Mouse (Mus musculus) kidney, postnatal 0 days (tissue): ENCODE measurements around the gene Slc35b2. TPM values are rescaled to one million over a fixed set of nuclear protein-coding genes. Genes with fewer than 3 reads are reported as not detected.

Source experiments
- ATAC-seq: fragments of 200-750 bp; cut with Nextera tagmentation; replicated peaks from 2 replicates; pipeline ENCODE4 v1.8.0; 2017; ENCODE audit warnings: low read depth, moderate number of reproducible peaks, moderate TSS enrichment, moderate library complexity; ENCODE audit not compliant: low FRiP score
- DNase-seq: peaks from one replicate; pipeline ENCODE4 v3.0.0-alpha.2; 2016; ENCODE audit warnings: low spot score
- H3K27ac ChIP-seq: fragments of 300-500 bp; sonication (generic); 2 replicates; pipeline ENCODE4 v1.5.1; 2014; ENCODE audit warnings: mild to moderate bottlenecking
- H3K27me3 ChIP-seq: fragments of 300-500 bp; sonication (generic); 2 replicates; pipeline ENCODE4 v1.6.1; 2014; ENCODE audit warnings: low read length, mixed read lengths; ENCODE audit not compliant: insufficient read depth
- H3K36me3 ChIP-seq: fragments of 300-500 bp; sonication (generic); 2 replicates; pipeline ENCODE4 v1.6.1; 2014; ENCODE audit warnings: low read length, mixed read lengths; ENCODE audit not compliant: insufficient read depth
- H3K4me1 ChIP-seq: fragments of 300-500 bp; sonication (generic); replicated peaks from 2 replicates; pipeline ENCODE4 v1.6.1; 2014; ENCODE audit warnings: antibody characterized with exemption, low read length, mixed read lengths; ENCODE audit not compliant: insufficient read depth
- H3K4me2 ChIP-seq: fragments of 300-500 bp; sonication (generic); 2 replicates; pipeline ENCODE4 v1.6.1; 2014; ENCODE audit warnings: mild to moderate bottlenecking, low read length, moderate library complexity, mixed read lengths
- H3K4me3 ChIP-seq: fragments of 300-500 bp; sonication (generic); replicated peaks from 2 replicates; pipeline ENCODE4 v1.5.1; 2014; ENCODE audit warnings: low read depth, low read length
- H3K9ac ChIP-seq: fragments of 300-500 bp; sonication (generic); 2 replicates; pipeline ENCODE4 v1.6.1; 2014; ENCODE audit warnings: low read depth, low read length
- H3K9me3 ChIP-seq: fragments of 300-500 bp; sonication (generic); replicated peaks from 2 replicates; pipeline ENCODE4 v1.6.1; 2016; ENCODE audit warnings: low read length, inconsistent platforms, mixed read lengths
- CTCF ChIP-seq: IDR thresholded peaks from 2 replicates; pipeline ENCODE4 v1.5.1; 2016; ENCODE audit warnings: antibody characterized with exemption, low read depth, mild to moderate bottlenecking, moderate library complexity
- WGBS: fragments of 180-500 bp; shearing (Covaris S2); extraction: QIAGEN DNeasy Blood & Tissue Kit; methylation state at CpG from one replicate; pipeline ENCODE4 v1.1.7; 2014; 5-methylcytosine and 5-hydroxymethylcytosine counted together
- polyA plus RNA-seq: library from polyadenylated mRNA; unstranded; fragments of >200 nt; fragmentation: Nextera tagmentation; extraction: Ambion mirVana; gene quantifications from 2 replicates; pipeline ENCODE4 v1.2.1, GENCODE M21; 2015

Gene Slc35b2
- polyA plus RNA-seq, 1 experiment from 2014 or later, result 131 TPM

DNA sequence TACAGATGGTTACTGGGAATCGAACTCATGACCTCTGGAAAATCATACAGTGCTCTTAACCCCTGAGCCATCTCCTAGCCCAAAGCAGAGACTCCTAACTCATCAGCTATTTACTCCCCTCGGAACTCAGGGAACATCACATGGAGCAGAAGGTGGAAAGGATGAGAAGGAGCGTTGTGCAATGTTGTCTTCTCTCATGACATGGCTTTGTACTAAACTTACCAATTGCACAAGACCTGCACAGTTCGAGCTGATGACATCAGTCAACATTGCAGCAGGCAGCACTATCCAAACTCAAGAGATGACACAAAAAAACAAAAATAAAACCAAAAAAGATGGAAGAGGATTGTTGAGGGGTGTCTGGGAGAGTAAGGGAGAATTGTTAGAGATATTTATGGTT, 44.7 kb downstream of the Slc35b2 start:
- Histone ChIP-seq H3K4me3 (no peak overlapping the region), H3K27ac (no peak overlapping the region), H3K4me2 (no peak overlapping the region), H3K27me3 (no peaks in the 10 kb centered on the region), H3K4me1 (no peaks in the 10 kb centered on the region; the same call in 1 of the 2 replicates), H3K36me3 (no peaks in the 10 kb centered on the region), H3K9me3 (no peaks in the 10 kb centered on the region), H3K9ac (no peak overlapping the region)
- WGBS, result 89% methylated on average over 4 of the region's 4 CpGs
- ATAC-seq (no peak), DNase-seq (no peak)
- TF ChIP-seq CTCF, result no peak

DNA sequence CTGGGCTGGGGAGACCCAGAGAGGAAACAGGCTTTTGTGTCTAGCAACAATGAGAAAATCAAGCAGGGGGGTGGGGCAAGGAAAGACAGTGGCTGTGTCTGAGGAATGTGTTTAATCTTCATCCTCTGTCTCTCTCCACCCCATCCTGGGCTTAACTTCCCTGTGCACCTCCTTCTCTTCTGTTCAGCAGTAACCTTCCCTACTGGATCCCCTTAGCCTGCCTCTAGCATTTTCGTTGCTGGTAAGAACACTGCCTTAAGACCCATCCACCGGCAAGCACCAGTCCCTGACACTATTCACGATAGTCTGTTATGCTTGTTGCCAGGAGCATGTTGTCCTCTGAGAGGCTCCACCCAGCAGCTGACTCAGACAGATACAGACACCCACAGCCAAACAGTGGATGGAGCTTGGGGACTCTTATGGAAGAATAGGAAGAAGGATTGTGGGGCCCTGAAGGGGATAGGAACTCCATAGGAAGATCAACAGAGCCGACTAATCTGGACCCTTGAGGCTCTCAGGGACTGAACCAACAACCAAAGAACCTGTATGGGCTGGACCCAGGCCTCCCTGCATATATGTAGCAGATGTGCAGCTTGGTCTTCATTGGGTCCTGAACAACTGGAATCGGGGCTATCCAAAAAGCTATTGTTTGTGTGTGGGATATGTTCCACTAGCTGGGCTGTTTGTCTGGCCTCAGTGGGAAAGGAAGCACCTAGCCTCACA, 46.6 kb downstream of the Slc35b2 start:
- no peaks in the 10 kb centered on the region for H3K36me3 ChIP-seq
- H3K4me3 ChIP-seq, result no peak overlapping the region
- TF ChIP-seq CTCF, result no peak
- peak overlapping the region; percentile 39; the same call in 1 of the 2 replicates for H3K27ac ChIP-seq
- no peak overlapping the region for H3K9ac ChIP-seq
- H3K4me1 ChIP-seq, result no peaks in the 10 kb centered on the region; the same call in 1 of the 2 replicates
- no peaks in the 10 kb centered on the region for H3K9me3 ChIP-seq
- no peak for ATAC-seq
- no peak overlapping the region for H3K4me2 ChIP-seq
- peak; percentile 44 for DNase-seq
- 45% methylated on average over 5 of the region's 5 CpGs for WGBS
- no peaks in the 10 kb centered on the region for H3K27me3 ChIP-seq

DNA sequence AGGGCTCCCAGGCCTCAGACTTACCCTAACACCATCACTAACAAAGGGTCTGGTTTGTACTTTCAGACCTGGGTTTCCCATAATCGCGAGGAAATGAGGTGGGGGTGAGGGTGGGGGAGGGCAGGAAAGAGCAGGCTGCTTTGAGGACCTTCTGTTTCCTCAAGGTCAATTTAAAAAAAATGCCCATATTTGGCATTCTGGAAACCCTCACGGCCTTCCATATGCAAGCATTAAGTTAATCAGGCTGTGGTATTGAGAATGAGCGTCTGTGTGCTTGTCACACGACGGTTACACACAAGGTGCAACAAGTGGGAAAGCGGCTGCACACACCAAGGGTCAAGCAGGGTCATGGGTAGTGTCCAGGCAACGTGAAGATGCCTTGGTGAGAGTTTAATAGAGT, 48.3 kb downstream of the Slc35b2 start:
- TF ChIP-seq CTCF, result no peak
- Histone ChIP-seq H3K27me3 (no peaks in the 10 kb centered on the region), H3K4me2 (no peak overlapping the region), H3K27ac (no peak overlapping the region), H3K9ac (no peak overlapping the region), H3K36me3 (no peaks in the 10 kb centered on the region), H3K4me1 (no peaks in the 10 kb centered on the region; the same call in 1 of the 2 replicates), H3K4me3 (no peak overlapping the region), H3K9me3 (no peaks in the 10 kb centered on the region)
- no peak for ATAC-seq
- DNase-seq, result no peak
- WGBS, result 69% methylated on average over 8 of the region's 8 CpGs

DNA sequence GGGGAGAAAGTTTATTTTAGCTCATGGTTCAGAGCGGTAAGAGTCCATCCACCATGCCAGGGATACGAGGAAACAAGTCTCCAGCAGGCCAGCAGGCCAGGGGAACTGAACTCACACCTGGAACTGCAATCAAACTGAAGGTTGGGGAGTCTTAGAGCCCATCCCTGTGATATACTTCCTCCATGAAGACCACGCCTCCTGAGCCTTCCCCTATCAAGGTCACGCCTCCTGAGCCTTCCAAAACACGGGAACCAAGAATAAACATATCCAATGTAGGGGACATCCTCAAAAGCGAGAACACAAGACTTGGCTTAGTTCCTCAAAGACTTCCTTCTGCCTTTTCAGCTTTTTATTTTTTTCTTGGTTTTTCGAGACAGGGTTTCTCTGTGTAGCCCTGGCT, 49.2 kb downstream of the Slc35b2 start:
- TF ChIP-seq CTCF, result no peak
- Histone ChIP-seq H3K4me1 (no peaks in the 10 kb centered on the region; the same call in 1 of the 2 replicates), H3K27ac (no peak overlapping the region), H3K9me3 (no peaks in the 10 kb centered on the region), H3K9ac (no peak overlapping the region), H3K4me3 (no peak overlapping the region), H3K4me2 (no peak overlapping the region), H3K27me3 (no peaks in the 10 kb centered on the region), H3K36me3 (no peaks in the 10 kb centered on the region)
- ATAC-seq (no peak), DNase-seq (no peak)
- WGBS, result 80% methylated on average over 7 of the region's 7 CpGs

DNA sequence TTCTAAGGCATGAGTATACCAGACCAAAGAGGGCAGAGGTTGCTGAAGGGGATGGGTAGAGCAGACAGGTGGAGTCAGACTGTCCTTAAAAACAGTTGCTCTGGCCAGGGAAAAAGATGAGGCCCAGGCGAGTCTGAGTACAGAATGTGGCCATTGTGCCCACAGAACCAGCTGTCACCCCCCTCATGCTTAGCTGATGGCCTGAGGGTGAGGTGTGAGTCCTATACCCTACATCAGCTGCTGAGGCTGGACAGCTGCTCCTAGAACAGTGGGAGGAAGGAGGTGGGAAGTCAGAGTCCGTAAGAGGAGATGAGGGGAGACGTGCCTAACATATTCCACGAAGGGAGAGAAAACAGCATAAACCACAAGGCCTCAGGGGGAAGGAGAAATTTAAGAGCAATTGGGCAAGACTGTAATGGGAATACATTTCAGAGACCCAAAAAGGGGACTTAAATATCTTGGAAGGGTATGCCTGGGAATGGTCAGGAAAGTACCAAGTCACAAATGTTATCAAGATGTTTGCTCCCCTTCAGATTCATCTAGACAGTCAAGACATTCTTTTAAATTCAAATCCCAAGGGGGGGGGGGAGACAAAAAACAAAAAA, 52.5 kb downstream of the Slc35b2 start:
- H3K9ac ChIP-seq, result no peak overlapping the region
- H3K9me3 ChIP-seq, result no peaks in the 10 kb centered on the region
- no peak for DNase-seq
- peaks cover 17% of the 10 kb centered on the region for H3K4me1 ChIP-seq
- TF ChIP-seq CTCF, result no peak
- no peak for ATAC-seq
- no peak overlapping the region for H3K27ac ChIP-seq
- H3K36me3 ChIP-seq, result no peaks in the 10 kb centered on the region
- no peak overlapping the region for H3K4me3 ChIP-seq
- H3K4me2 ChIP-seq, result no peak overlapping the region
- 33% methylated on average over 4 of the region's 4 CpGs for WGBS
- H3K27me3 ChIP-seq, result no peaks in the 10 kb centered on the region

DNA sequence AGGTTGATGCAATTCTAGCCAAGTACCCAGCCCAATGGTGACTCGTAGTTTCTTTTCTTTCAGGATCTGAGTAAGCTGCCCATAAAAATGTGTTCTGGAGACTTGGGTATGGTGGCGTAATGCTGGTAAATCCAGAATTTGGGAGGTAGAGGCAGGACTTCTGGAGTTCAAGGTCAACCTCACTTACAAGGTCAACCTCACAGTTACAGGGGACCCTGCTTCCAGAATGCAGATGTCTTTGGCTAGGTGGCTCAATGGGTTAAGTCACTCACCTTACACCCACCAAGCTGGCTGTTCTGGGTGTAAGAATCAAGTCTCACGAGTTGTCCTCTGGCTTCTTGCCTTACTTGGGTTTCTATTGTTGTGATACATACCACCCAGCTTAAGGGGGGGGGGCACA, 53.0 kb downstream of the Slc35b2 start:
- H3K4me2 ChIP-seq, result no peak overlapping the region
- 78% methylated on average over 3 of the region's 3 CpGs for WGBS
- no peaks in the 10 kb centered on the region for H3K27me3 ChIP-seq
- peaks cover 17% of the 10 kb centered on the region for H3K4me1 ChIP-seq
- H3K9me3 ChIP-seq, result no peaks in the 10 kb centered on the region
- no peak for DNase-seq
- ATAC-seq, result no peak
- H3K36me3 ChIP-seq, result no peaks in the 10 kb centered on the region
- H3K27ac ChIP-seq, result no peak overlapping the region
- H3K4me3 ChIP-seq, result no peak overlapping the region
- no peak overlapping the region for H3K9ac ChIP-seq
- no peak for TF ChIP-seq CTCF

Other genes with a start within 250 kb of the Slc35b2 start
- 47.4 and 48.7 TPM in 2 replicates for gene Cdc5l, start 130.1 kb upstream of the Slc35b2 start, polyA plus RNA-seq
- 0.17 and 0.39 TPM in 2 replicates for gene Spats1, start 88.5 kb upstream of the Slc35b2 start, polyA plus RNA-seq
- gene Aars2, start 57.0 kb upstream of the Slc35b2 start, polyA plus RNA-seq, result 11.5 and 13.8 TPM in 2 replicates
- gene Tcte1, start 40.4 kb upstream of the Slc35b2 start, polyA plus RNA-seq, result 0.07 and 0.15 TPM in 2 replicates
- 1.5 and 1.8 TPM in 2 replicates for gene Tmem151b, start 14.2 kb upstream of the Slc35b2 start, polyA plus RNA-seq
- gene Nfkbie, start 8.2 kb upstream of the Slc35b2 start, polyA plus RNA-seq, result 4.8 and 5.1 TPM in 2 replicates
- gene Hsp90ab1, start 9.4 kb downstream of the Slc35b2 start, polyA plus RNA-seq, result 1,330 and 1,432 TPM in 2 replicates
- gene Slc29a1, start 35.7 kb downstream of the Slc35b2 start, polyA plus RNA-seq, result 93.6 and 101 TPM in 2 replicates
- 16.7 and 18.4 TPM in 2 replicates for gene Mymx, start 38.2 kb downstream of the Slc35b2 start, polyA plus RNA-seq
- gene Capn11, start 95.5 kb downstream of the Slc35b2 start, polyA plus RNA-seq, result 0.17 TPM in 1 of 2 replicates, not detected in the other
- 148 and 160 TPM in 2 replicates for gene Mrpl14, start 122.4 kb downstream of the Slc35b2 start, polyA plus RNA-seq
- gene Tmem63b, start 123.0 kb downstream of the Slc35b2 start, polyA plus RNA-seq, result 29.6 and 32.7 TPM in 2 replicates
- gene 1600014C23Rik, start 170.0 kb downstream of the Slc35b2 start, polyA plus RNA-seq, result 0.66 TPM in 1 of 2 replicates, not detected in the other